Mouse (Mus musculus): ENCODE results near the gene Zfp280d.

DNA sequence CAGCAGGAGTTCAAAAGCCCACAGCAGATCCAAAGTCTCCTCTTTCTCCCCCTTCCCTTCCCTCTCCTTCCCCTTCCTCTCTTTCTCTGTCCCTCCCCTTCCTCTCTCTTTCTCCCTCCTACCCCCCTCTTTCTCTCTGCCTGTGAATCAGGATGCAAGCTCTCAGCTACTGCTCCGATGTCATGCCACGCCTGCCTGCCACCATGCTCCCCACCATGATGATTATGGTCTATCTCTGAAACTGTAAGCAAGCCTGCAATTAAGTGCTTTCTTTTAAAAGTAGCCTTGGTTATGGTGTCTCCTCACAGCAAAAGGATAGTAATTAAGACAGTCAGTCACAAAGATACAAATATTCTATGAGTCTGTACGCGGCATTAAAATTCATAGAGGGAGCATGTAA lies 100.3 kb downstream of the Zfp280d start:
- TF ChIP-seq MYOG (IDR thresholded peaks at IDR 0.05; ENCODE audit: control insufficient read depth in 1 of 3, insufficient read depth in 1 of 3, insufficient read length in 2 of 3, low read depth in 2 of 3): no peak
- no peak for TF ChIP-seq POLR2A (IDR thresholded peaks at IDR 0.05; ENCODE audit: insufficient read length, low read depth)
- no peak for TF ChIP-seq POLR2AphosphoS2 (IDR thresholded peaks at IDR 0.05; ENCODE audit: insufficient read length, low read depth)
- no peak for TF ChIP-seq SRF (IDR thresholded peaks at IDR 0.05; ENCODE audit: control insufficient read depth, insufficient read length, low read depth)
- TF ChIP-seq MYOD1 (IDR thresholded peaks at IDR 0.05; ENCODE audit: control insufficient read depth in 1 of 3, insufficient read length in 2 of 3, low read depth in 2 of 3): no peak
- TF ChIP-seq TCF3 (IDR thresholded peaks at IDR 0.05; ENCODE audit: insufficient read length, low read depth): no peak

Measured in myocyte (in vitro differentiated cells).